Mouse (Mus musculus) neural tube, embryonic 12.5 days (tissue): ENCODE results near the gene Mansc4. TPM values are rescaled to one million over a fixed set of nuclear protein-coding genes. Genes with fewer than 3 reads are reported as not detected.
A peak's percentile ranks its signal among the peaks of the same experiment; 100 is the strongest.

ENCODE experiments used
- ATAC-seq: fragments of 200-750 bp; cut with Nextera tagmentation; 2 replicates; pipeline ENCODE4 v1.8.0; 2017; ENCODE audit warnings: low read depth, mild to moderate bottlenecking, moderate TSS enrichment, moderate library complexity; ENCODE audit not compliant: low FRiP score
- H3K27ac ChIP-seq: fragments of 300-500 bp; sonication (generic); 2 replicates; pipeline ENCODE4 v1.5.1; 2016
- H3K27me3 ChIP-seq: fragments of 300-500 bp; sonication (generic); replicated peaks from 2 replicates; pipeline ENCODE4 v1.6.1; 2016; ENCODE audit warnings: mild to moderate bottlenecking
- H3K36me3 ChIP-seq: fragments of 300-500 bp; sonication (generic); 2 replicates; pipeline ENCODE4 v1.6.1; 2016; ENCODE audit warnings: mild to moderate bottlenecking
- H3K4me1 ChIP-seq: fragments of 300-500 bp; sonication (generic); 2 replicates; pipeline ENCODE4 v1.6.1; 2016
- H3K4me2 ChIP-seq: fragments of 300-500 bp; sonication (generic); replicated peaks from 2 replicates; pipeline ENCODE4 v1.6.1; 2016; ENCODE audit warnings: mild to moderate bottlenecking
- H3K4me3 ChIP-seq: fragments of 300-500 bp; sonication (generic); 2 replicates; pipeline ENCODE4 v1.5.1; 2016
- H3K9ac ChIP-seq: fragments of 300-500 bp; sonication (generic); 2 replicates; pipeline ENCODE4 v1.6.1; 2016; ENCODE audit warnings: mild to moderate bottlenecking
- H3K9me3 ChIP-seq: fragments of 300-500 bp; sonication (generic); 2 replicates; pipeline ENCODE4 v1.6.1; 2016; ENCODE audit warnings: mild to moderate bottlenecking
- WGBS: fragments of 180-500 bp; shearing (Covaris S2); methylation state at CpG from one replicate; pipeline ENCODE4 v1.1.7; 2016; 5-methylcytosine and 5-hydroxymethylcytosine counted together
- polyA plus RNA-seq: library from polyadenylated mRNA; unstranded; fragments of >200 nt; fragmentation: Nextera tagmentation; extraction: Ambion mirVana; gene quantifications from 2 replicates; pipeline ENCODE4 v1.2.1, GENCODE M21; 2016

The Mansc4 gene
- polyA plus RNA-seq, 1 experiment from 2014 or later, result 0.51 TPM

DNA sequence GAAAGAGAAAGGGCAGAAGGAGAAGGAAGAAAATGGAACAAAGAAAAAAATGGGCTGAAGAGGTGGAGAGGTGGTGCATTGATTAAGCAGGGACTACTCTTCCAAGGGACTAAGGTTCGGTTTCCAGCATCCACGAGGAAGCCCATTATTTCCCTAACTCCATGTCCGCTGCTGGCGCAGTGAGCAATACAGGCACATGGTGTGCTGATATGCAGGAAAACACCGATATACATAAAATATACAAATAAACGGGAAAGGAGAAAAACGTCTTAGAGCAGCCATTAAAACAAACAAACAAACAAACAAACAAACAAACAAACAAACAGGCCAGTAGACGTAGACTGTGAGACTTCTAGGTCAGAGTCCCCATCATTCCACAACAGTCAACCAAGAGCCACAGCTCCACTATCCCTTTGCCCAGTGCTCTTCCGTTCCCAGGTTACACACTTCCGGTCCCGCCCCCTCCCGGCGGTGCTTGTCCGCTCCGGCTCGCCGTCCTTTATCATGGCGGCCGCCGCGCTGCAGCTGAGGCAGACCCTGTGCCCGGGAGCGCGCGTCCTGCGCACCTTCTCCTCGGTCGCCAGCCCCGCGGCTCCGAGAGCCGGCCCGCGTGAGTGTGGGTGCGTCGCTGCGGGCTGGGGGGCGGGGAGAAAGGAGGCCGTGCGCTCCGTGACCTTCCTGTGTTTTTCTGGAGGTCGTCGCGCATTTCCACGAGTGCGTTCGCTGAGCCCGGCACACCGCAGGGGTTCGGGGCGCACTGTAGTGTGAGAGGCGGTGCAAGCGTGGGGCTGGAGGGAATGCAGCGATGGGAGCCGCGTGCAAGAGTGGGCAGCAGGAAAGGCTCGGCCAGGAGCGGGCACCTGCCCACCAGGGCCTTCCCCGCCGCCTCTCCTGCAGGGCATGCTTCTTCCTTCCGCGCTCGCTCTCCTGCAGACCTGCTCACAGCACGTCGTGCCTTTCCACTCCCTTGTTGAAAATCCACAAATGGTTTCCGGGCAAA is 44.2 kb downstream of the Mansc4 start, which contains the start of gene Mrps35:
Gene Mrps35, plus strand, starts transcription at position 474 of the 1,000 bp plus-strand sequence.
- no peaks in the 10 kb centered on the region for H3K9me3 ChIP-seq
- peak within 1 kb of the TSS; percentile 89 for H3K4me3 ChIP-seq
- H3K27me3 ChIP-seq, result no peaks in the 10 kb centered on the region; the same call in 1 of the 2 replicates
- WGBS, result 3% methylated on average over 66 of the region's 66 CpGs
- peak; percentile 100 for ATAC-seq
- peaks cover 10% of the 10 kb centered on the region for H3K4me1 ChIP-seq
- peak within 1 kb of the TSS; percentile 70; the same call in 1 of the 2 replicates for H3K27ac ChIP-seq
- H3K9ac ChIP-seq, result peak within 1 kb of the TSS; percentile 92
- H3K36me3 ChIP-seq, result peaks cover 9% of the 10 kb centered on the region; the same call in 1 of the 2 replicates
- H3K4me2 ChIP-seq, result peak within 1 kb of the TSS; percentile 66

GRCm38 (mm10) chr6:147032303-147032925 is 54.4 kb downstream of the Mansc4 start, which contains the start of gene Rep15:
Gene Rep15 (plus strand): TSS chr6:147032584.
- H3K4me3 ChIP-seq, result no peak within 1 kb of the TSS
- H3K9ac ChIP-seq, result no peak within 1 kb of the TSS
- no peaks in the 10 kb centered on the region for H3K36me3 ChIP-seq
- no peaks in the 10 kb centered on the region for H3K9me3 ChIP-seq
- no peak for ATAC-seq
- WGBS, result 24% methylated on average over 13 of the region's 13 CpGs
- peaks cover 3% of the 10 kb centered on the region; the same call in 1 of the 2 replicates for H3K4me1 ChIP-seq
- H3K4me2 ChIP-seq, result no peak within 1 kb of the TSS
- no peak within 1 kb of the TSS for H3K27ac ChIP-seq
- H3K27me3 ChIP-seq, result no peaks in the 10 kb centered on the region

DNA sequence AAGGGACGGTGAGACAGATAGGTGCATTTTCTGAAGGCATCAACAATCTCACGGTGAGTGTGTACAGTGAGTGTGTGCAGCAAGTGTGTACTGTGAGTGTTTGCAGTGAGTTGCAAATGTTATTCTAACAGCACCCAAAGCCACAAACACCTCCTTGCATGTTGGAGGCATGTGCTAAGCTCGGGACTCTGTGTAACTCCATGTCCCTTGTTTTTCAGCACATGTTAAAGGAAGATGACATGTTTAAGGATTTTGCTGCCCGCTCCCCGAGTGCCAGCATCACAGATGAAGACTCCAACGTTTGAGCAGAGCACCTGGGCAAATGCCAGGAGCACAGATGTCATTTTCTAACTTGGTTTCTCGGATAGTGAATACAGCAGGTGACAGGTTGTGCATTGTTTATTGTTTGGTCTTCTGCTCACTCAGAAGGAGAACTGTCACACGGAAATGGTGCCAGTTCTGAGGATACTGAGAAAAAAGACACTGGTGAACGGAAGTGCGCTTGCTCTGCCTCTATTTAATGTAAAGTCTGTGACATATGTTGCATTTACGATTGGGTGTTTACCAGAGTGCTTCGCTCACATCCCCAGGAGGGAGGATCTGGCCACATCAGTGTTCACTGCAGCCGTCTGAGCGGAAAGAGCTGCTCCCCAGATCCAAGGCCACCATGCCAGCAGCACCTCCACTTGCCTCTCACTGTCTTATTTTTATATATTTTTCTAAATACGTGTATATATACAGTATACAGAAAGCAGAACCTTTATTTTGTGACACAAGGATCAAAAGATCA is 56.5 kb downstream of the Mansc4 start:
- 87% methylated on average over 15 of the region's 15 CpGs for WGBS
- no peak for ATAC-seq
- no peaks in the 10 kb centered on the region for H3K36me3 ChIP-seq

DNA sequence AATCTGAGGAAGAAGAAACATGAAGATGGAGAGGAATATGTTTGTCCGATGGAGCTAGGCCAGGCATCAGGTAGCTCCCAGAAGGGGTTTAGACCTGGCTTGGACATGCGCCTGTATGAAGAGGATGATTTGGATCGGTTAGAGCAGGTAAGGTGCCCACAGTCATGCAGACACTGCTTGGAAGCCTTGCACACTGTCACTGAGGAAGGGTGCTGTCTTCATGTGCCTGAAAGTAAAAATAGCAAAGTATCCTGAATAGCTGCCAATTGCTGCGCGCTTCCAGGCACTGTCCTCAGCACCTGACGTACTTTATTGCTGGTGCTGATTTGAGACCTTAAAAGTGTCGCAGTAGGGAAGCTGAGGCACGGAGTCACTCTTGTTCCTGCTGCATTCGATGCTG is 57.2 kb downstream of the Mansc4 start:
- Histone ChIP-seq H3K36me3 (no peaks in the 10 kb centered on the region), H3K27ac (no peak overlapping the region), H3K27me3 (no peaks in the 10 kb centered on the region), H3K9ac (no peak overlapping the region), H3K4me3 (no peak overlapping the region), H3K4me2 (no peak overlapping the region), H3K4me1 (peaks cover 3% of the 10 kb centered on the region; the same call in 1 of the 2 replicates), H3K9me3 (no peaks in the 10 kb centered on the region)
- WGBS, result 95% methylated on average over 9 of the region's 9 CpGs
- ATAC-seq, result no peak

More for the DNA sequence above, 56.5 kb downstream of the Mansc4 start:
- Histone ChIP-seq H3K27ac (no peak overlapping the region), H3K9me3 (no peaks in the 10 kb centered on the region), H3K4me1 (peaks cover 3% of the 10 kb centered on the region; the same call in 1 of the 2 replicates), H3K4me3 (no peak overlapping the region), H3K4me2 (no peak overlapping the region), H3K27me3 (no peaks in the 10 kb centered on the region), H3K9ac (no peak overlapping the region)

- Histone ChIP-seq H3K27ac (no peak overlapping the region), H3K4me2 (no peak overlapping the region), H3K27me3 (no peaks in the 10 kb centered on the region), H3K9me3 (no peaks in the 10 kb centered on the region), H3K9ac (no peak overlapping the region), H3K36me3 (no peaks in the 10 kb centered on the region), H3K4me3 (no peak overlapping the region), H3K4me1 (peaks cover 3% of the 10 kb centered on the region; the same call in 1 of the 2 replicates)
- WGBS, result 75% methylated on average over 2 of the region's 2 CpGs
- no peak for ATAC-seq
These were observed 58.4 kb downstream of the Mansc4 start for GRCm38 (mm10) chr6:147028396-147028795.

Other genes with a start within 250 kb of the Mansc4 start
- gene Smco2, start 236.9 kb downstream of the Mansc4 start, polyA plus RNA-seq, result not detected in 2 replicates
- 21.1 and 22.5 TPM in 2 replicates for gene Ppfibp1, start 198.5 kb downstream of the Mansc4 start, polyA plus RNA-seq
- gene 1700034J05Rik, start 132.6 kb downstream of the Mansc4 start, polyA plus RNA-seq, result 0.13 TPM in 1 of 2 replicates, not detected in the other
- 0.74 and 0.75 TPM in 2 replicates for gene Rep15, start 54.4 kb downstream of the Mansc4 start, polyA plus RNA-seq
- gene Mrps35, start 44.3 kb downstream of the Mansc4 start, polyA plus RNA-seq, result 70.5 and 71.4 TPM in 2 replicates
- gene Klhl42, start 4.3 kb upstream of the Mansc4 start, polyA plus RNA-seq, result 6.9 and 8.4 TPM in 2 replicates
- gene Pthlh, start 177.2 kb upstream of the Mansc4 start, polyA plus RNA-seq, result 1.7 and 2.2 TPM in 2 replicates